Mouse (Mus musculus): Measurements from ENCODE around the gene Speer4f1.

GRCm38 (mm10) chr5:17436209-17436608 lies 39.7 kb upstream of the Speer4f1 start:
- TF ChIP-seq CTCF (IDR thresholded peaks at IDR 0.05; ENCODE audit: low read depth) (no peak), EP300 (IDR thresholded peaks at IDR 0.05; ENCODE audit: low read depth) (no peak)

Measured in liver, postnatal 0 days (tissue).